Mouse (Mus musculus): ENCODE data around the gene Cdkn2aipnl.

Gene Cdkn2aipnl

DNA sequence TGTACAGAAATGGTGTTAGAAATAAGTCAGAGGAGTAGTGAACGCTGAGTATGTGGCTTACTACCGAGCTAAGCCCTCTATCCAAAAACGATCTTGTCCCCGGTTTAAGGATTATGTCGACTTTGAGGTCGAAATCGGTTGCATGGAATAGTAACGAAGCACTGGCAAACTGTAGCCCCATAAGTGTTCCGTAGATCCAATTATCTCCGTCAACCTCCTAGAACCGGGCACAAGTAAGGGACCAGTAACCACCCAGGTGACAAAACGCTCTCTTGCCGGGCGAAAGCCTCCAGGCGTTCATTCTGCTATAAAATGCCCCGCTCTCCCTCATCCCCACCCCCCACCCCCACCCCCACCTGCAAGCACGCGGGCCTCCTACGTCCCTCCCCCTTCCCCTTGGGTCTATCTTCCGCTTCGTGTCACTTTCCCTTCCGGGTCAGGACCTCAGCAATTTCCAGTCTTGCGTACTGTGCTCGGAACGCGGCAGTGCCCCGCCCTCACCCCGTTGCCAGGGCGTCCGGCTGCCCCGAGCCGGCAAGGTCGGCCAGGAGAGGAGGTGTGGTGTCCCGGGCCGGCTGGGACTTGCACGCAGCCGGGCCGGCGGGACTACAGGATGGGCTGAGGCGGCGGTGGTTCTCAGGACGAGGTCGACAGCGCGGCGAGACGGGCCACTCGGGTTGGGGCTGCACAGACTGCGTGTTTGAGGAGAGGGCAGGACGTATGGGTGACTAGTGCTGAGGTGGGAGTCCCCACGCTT lies 36.5 kb downstream of the Cdkn2aipnl start, which contains the start of gene Cdkl3:
Gene Cdkl3, plus strand, starts transcription at position 450 of the 757 bp plus-strand sequence.
- DNase-seq (ENCODE audit: low spot score in 2 of 2) = peak; percentile 93 to 95

DNA sequence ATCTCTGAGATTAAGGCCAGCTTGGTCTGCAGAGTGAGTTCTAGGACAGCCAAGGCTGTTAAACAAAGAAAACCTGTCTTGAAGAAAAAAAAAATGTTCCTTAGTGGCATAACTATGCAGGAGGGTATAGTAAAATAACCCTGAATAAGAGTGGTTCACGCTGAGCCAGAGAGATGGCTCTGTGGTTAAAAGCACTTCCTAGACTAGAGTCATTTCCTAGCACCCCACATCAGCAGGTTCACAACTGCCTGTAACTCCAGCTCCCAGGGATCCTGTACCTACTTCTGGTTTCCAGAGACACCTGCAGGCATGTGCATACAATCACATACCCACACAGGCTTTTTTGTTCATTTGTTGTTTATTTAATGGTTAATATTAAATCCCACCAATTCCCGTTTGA lies 38.1 kb downstream of the Cdkn2aipnl start:
- DNase-seq (ENCODE audit: low spot score in 2 of 2) = no peak

DNA sequence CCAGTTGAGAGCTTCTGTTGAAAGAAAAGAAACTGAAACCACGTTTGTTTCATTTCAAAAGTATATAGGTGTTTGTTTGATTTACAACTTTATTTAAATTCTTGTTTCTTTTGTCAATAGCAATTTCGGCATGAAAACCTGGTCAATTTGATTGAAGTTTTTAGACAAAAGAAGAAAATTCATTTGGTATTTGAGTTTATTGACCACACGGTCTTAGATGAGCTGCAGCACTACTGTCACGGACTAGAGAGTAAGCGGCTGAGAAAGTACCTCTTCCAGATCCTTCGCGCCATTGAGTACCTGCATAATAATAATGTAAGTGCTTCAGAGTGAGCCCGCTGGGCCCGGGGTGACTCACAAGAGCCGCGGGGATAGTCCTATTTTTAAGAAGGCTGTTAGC lies 43.5 kb downstream of the Cdkn2aipnl start:
- no peak for DNase-seq (ENCODE audit: low spot score in 2 of 2)

DNA sequence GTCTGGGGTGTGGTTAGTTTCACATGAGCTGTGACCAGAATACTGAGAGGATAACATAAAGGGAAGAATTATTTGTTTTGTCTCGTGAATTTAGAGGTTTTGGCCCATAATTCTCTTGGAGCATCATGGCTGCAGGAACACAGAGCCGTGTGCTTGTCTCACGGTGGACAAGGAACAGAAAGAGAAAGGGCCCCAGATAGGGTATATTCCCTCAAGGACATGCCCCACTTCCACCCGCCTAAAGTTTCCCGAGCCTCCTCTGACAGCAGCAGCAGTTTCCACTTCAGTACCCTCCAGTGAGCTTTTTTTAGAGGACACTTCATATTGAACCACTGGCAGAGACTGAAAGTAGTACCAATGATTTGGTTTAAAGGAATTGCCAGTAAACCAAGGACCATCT lies 44.1 kb downstream of the Cdkn2aipnl start:
- DNase-seq (ENCODE audit: low spot score in 2 of 2) = no peak

DNA sequence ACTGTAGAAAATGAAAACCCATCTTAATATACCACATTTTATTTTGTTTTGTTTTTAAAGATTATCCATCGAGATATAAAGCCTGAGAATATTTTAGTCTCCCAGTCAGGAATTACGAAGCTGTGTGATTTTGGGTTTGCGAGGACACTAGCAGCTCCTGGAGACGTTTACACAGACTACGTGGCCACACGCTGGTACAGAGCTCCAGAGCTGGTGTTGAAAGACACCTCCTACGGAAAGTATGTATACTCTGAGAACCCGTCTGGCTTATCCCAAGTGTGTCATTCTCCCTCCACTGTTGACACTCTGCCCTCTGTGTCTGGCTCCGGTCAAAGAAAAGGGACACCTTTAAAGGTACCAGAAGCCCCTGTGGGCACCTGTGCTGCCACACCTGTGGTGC lies 50.8 kb downstream of the Cdkn2aipnl start:
- DNase-seq (ENCODE audit: low spot score in 2 of 2) = peak in 1 of 2 experiments; percentile 38

Data from right cerebral cortex, postnatal 10 days (tissue).